Mouse (Mus musculus) kidney, postnatal 14 days (tissue): ENCODE data around the gene Hace1.
"Not testable (repeated sequence)": the region's sequence is repeated elsewhere in the genome, so short reads cannot be mapped to it uniquely, and the experiment has no call there.

Source experiments
- DNase-seq: peaks from one replicate; pipeline ENCODE4 v3.0.0; 2022; ENCODE audit warnings: mixed read lengths

The Hace1 gene

GRCm38 (mm10) chr10:45577731-45578297, at the start of gene Hace1:
TSS of gene Hace1 (plus strand) at chr10:45577829.
- peak; percentile 88 for DNase-seq

- not testable (repeated sequence) for DNase-seq
Measured at GRCm38 (mm10) chr10:45537334-45537733, 40.3 kb upstream of the Hace1 start.

DNA sequence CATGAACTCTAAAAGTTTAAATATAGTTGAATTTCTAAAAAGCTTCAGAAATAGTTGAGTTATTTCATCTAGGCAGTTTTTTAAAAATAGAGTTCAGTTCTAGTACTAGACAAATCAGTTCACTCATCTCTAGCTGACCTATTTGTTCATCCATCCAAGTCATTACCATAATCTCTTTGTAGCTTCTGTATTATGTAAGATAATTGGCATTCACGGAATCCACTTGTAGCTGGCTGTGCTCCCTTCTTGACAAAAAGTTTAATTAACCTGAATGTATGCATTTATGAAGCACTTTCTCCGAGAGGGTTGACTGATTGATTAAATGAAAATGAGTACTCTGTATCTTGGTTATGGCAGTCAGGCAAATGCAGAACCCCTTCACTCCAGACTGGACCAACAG, 34.9 kb upstream of the Hace1 start:
- no peak for DNase-seq

DNA sequence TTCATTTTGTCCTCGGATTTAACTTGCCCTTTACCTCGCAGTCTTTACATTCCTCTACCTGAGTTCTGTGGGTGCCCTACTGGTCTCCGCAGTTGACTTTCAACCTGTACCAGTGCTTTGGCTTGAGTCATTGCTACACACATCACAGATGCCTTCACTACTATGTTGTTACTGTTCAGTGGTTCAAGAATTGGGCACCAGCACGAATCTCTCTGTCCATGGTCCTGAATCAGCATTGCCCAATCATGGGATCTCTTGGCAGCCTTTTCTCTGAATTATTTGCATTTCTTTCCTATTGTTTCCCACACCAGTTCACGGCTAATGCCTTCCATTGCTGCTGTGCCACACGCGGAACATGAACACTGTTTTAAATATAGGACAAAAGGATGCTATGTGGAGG, 30.8 kb upstream of the Hace1 start:
- DNase-seq, result peak; percentile 50

DNA sequence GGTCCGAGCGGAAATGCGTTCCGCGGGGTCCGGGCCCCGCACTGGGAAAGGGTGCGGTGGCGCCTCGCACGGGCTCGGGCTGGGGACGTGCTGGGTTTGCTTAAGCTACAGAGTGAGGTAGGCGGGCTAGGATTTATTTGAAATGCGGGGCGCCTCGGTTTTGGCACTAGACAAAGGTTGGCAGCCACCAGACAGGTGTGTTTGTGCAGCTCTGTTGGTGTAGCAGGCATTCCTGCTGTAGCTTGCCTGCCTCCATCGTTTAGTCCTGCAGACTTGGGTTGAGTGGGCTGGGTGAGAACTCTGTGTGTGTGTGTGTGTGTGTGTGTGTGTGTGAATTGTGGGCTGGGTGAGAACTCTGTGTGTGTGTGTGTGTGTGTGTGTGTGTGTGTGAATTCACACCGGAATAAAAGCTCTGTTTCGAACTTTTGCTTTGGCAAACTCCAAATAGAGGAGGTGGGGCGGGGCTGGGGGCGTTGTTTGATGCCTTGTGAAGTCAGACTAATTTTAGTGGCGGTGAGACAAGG, 731 bp downstream of the Hace1 start:
- DNase-seq, result peak; percentile 50

- no peak for DNase-seq
Measured at GRCm38 (mm10) chr10:45583310-45583709, 5.7 kb downstream of the Hace1 start.

DNA sequence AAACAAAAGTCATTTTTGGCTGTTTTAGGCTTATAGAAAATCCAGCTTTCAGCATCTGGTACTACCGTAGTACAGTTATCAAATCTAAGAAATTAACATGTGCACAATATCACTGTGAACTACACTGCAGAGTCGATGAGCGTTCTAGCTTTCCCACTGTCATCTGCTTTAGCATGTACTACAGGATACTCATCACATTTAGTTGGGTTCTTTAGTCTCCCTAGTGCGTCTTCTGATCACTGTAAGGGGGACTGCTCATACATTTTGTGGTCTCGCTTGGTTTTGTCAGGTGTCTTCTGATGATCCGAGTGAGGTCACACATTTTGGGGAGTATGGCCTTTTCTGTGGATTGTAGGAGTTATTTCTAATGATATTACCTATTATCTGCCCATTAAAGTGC, 6.2 kb downstream of the Hace1 start:
- no peak for DNase-seq

DNA sequence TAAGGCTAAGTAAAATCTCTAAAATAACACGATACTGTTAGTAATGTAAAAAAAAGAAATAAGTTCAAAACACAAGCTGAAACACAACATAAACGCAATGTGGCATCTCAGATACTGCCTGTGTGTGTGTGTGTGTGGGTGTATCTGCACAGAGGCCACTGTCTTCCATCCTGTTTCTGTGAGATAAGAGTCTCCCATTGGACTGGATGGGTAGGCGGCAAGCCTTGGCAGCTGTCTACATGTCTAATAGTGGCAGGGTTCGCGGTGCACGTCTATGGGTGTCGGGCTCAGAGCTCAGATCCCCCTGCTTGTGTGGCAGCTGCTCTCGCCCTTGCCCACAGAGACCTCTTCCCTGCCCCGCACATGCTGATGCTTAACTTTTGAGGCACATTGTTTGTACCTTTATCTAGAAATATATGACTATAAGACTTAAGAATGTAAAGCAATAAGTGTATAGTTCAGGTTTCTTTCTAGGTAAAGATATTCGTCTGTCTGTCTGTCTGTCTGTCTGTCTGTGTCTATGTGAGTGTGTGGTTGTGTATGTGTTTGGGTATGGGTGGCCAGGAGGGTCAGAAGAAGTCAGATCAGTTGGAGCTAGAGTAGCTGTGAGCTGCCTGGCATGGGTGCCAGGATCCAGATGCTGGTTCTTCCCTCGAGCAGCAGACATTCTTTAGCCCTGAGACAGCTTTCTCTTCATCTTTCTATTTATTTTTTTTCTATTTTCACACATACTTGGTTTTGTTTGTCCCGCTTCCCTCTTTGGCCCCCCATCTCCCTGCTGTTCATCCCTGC, 6.9 kb downstream of the Hace1 start:
- no peak for DNase-seq

- DNase-seq, result no peak
Measured at GRCm38 (mm10) chr10:45605853-45606252, 28.2 kb downstream of the Hace1 start.

GRCm38 (mm10) chr10:45610727-45611126, 33.1 kb downstream of the Hace1 start:
- no peak for DNase-seq

DNA sequence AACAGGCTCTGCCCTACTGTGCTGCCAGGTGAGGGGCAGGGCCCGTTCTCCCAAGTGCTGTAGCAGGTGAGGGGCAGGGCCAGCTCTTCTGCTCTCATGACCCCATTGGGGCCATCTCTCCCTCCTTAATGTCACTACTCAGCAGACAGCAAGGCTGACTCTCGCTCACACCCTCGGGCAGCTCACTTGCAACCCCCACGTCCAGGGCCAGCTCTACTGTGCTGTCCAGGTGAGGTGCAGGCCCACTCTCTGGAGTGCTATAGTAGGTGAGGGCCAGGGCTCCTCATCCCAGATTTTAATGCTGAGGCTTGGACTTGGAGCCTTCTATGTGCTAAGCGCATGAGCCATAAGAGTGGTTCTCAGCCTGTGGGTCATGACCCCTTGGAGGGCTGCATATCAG, 38.4 kb downstream of the Hace1 start:
- no peak for DNase-seq

GRCm38 (mm10) chr10:45619039-45619438, 41.4 kb downstream of the Hace1 start:
- DNase-seq, result no peak

- DNase-seq, result no peak
Measured at GRCm38 (mm10) chr10:45631995-45632394, 54.4 kb downstream of the Hace1 start.

- DNase-seq, result no peak
Measured at GRCm38 (mm10) chr10:45632641-45633040, 55.0 kb downstream of the Hace1 start.

DNA sequence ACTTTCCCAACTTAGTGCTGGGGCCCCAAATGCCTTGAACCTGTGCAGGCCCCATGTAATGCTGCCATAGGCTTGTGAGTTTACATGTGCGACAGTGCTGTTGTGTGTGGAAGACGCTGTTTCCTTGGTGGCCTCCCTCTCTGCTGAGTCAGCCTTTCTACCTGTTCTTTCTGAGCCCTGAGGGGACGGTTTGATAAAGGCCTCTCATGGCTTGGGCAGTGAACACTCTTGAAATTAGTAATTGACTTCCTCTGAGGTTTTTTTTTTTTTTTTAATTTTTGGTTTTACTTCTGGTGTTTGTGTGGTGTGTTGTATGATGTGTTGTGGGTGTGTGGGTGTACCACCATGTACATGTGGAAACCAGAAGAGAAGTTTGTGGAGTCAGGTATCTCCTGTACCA, 57.6 kb downstream of the Hace1 start:
- DNase-seq, result no peak

GRCm38 (mm10) chr10:45639762-45640161, 62.1 kb downstream of the Hace1 start:
- no peak for DNase-seq

DNA sequence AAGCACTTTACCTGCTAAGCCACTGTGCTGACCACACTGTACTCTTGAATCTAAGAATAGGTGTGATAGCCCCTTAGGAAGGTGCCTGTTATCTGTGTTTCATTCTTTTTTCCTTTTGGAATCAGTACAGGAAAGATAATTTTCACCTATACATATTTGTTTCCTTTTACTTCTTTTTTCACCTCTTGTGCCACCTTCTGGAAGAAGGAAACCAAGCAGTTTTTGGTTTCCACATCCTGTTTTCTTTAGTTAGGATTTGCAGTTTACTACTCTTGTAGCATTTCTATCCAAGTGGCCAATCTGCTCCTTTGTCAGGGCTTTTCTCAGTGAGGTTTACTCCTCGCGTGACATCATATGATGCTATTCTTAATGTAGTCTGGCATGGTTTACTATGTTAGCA, 76.4 kb downstream of the Hace1 start:
- DNase-seq, result no peak

GRCm38 (mm10) chr10:45662015-45662414, 84.4 kb downstream of the Hace1 start:
- no peak for DNase-seq

DNA sequence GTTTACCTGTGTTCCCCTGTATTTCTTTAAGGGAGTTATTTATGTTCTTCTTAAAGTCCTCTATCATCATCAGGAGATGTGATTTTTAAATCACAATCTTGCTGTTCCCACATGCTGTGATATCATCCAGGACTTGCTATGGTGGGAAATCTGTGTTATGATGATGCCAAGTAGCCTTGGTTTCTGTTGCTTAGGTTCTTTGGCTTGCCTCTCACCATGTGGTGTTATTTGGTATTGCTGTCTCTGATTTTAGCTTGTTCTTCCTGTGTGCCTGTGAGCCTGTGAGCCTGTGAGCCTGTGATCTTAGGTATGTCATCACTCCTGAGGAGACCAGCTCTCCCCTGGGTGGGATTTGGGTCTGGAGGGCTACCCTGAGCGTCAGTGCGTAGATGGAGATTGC, 90.6 kb downstream of the Hace1 start:
- DNase-seq, result no peak

- no peak for DNase-seq
Measured at GRCm38 (mm10) chr10:45676796-45677195, 99.2 kb downstream of the Hace1 start.

- DNase-seq, result no peak
Measured at GRCm38 (mm10) chr10:45686191-45686590, 108.6 kb downstream of the Hace1 start.

DNA sequence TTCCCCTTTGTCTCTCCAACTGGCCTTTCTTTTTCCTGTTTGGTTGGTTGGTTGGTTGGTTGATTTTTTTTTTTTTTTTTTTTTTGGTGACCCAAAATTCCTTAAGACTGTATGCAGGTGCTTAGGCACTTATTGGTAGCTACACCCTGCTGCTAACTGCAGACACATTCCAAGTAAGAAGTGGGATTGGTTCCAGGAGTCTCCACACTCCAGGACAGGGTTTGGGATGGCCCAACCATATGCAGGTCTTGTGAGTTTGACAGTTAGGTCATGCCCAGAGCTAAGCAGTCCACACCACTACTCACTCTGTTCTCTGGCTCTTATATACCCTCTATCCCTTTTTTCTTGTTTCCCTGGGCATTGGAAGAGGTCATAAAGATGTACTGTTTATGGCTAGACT, 117.3 kb downstream of the Hace1 start:
- no peak for DNase-seq

GRCm38 (mm10) chr10:45695522-45695921, 117.9 kb downstream of the Hace1 start:
- DNase-seq, result no peak

DNA sequence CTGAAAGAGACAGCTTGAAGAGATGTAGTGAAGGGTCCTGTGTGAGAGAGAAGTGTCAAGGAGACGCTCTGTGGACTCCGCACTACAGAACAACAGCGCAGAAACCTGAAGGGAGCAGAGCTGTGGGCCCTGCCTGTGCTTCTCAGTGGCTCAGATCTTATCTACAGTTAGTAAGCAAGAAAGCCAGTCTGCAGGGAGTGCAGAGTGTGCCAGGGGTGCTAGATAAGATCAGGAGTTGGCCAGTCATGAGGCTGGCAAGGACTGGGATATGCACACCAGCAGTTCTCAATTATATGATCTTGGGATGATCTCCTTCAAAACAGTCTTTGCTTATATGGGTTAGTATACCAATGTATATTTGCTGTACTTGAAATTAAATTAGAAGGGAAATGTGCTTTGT, 121.3 kb downstream of the Hace1 start:
- peak; percentile 13 for DNase-seq

GRCm38 (mm10) chr10:45706849-45707248, 129.2 kb downstream of the Hace1 start:
- DNase-seq, result no peak
